Mouse (Mus musculus): ENCODE measurements at regions not wholly inside any gene's neighbourhood (a gene's known extent, or its start where the extent isn't known, plus 50 kb on each side); places are given as distances from the start of the nearest gene placed in this dataset.

DNA sequence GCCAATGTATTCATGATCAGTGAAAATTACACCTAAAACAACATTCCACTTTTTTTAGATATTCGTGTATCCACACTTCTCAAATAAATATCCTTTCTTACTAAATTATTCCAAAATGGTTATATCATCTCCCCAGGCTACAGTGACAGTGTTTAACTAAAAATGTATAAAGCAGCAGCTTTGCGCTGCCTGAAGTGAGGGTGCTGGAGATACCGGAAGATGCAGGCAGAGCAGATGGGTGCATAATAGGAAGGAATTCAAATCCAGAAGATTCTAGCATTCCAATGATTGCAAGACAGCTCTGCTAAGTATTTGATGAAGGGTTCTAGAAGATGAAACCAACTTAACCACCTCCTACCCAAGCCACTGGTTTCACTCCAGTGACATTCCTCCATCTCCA is 516.9 kb upstream of the Vstm2b start:
- Histone ChIP-seq H3K4me3 (ENCODE audit: low read depth, low read length) (no peak overlapping the region), H3K9me3 (ENCODE audit: low read length) (no peaks in the 10 kb centered on the region), H3K27me3 (ENCODE audit: insufficient read depth, low read length) (no peaks in the 10 kb centered on the region), H3K4me1 (ENCODE audit: insufficient read depth) (no peaks in the 10 kb centered on the region), H3K27ac (ENCODE audit: low read depth) (no peak overlapping the region), H3K36me3 (replicated peaks; ENCODE audit: insufficient read depth, low read length) (no peaks in the 10 kb centered on the region), H3K9ac (replicated peaks) (no peak overlapping the region), H3K4me2 (ENCODE audit: low read depth, low read length) (no peak overlapping the region)
- ATAC-seq (no peak), DNase-seq (no peak)
- no peak for TF ChIP-seq CTCF (IDR thresholded peaks at IDR 0.05; ENCODE audit: low read depth)
- WGBS (ENCODE audit: insufficient replicate concordance): 78% methylated on average over 3 of the region's 3 CpGs

GRCm38 (mm10) chr7:40388152-40388551 is 510.0 kb upstream of the Vstm2b start:
- DNase-seq: no peak
- whole genome bisulfite sequencing (ENCODE audit: insufficient replicate concordance): 62% methylated on average over 5 of the region's 5 CpGs
- TF ChIP-seq EP300 (IDR thresholded peaks at IDR 0.05; ENCODE audit: low read depth) (no peak), CTCF (IDR thresholded peaks at IDR 0.05; ENCODE audit: low read depth) (no peak)
- no peak overlapping the region for H3K4me2 ChIP-seq (ENCODE audit: low read depth, low read length)
- H3K27ac ChIP-seq (ENCODE audit: low read depth): no peak overlapping the region
- ATAC-seq: no peak
- no peaks in the 10 kb centered on the region for H3K9me3 ChIP-seq (ENCODE audit: low read length)
- H3K4me1 ChIP-seq (ENCODE audit: insufficient read depth): no peaks in the 10 kb centered on the region
- H3K9ac ChIP-seq (replicated peaks): no peak overlapping the region
- H3K27me3 ChIP-seq (ENCODE audit: insufficient read depth, low read length): no peaks in the 10 kb centered on the region
- no peaks in the 10 kb centered on the region for H3K36me3 ChIP-seq (replicated peaks; ENCODE audit: insufficient read depth, low read length)
- H3K4me3 ChIP-seq (ENCODE audit: low read depth, low read length): no peak overlapping the region

DNA sequence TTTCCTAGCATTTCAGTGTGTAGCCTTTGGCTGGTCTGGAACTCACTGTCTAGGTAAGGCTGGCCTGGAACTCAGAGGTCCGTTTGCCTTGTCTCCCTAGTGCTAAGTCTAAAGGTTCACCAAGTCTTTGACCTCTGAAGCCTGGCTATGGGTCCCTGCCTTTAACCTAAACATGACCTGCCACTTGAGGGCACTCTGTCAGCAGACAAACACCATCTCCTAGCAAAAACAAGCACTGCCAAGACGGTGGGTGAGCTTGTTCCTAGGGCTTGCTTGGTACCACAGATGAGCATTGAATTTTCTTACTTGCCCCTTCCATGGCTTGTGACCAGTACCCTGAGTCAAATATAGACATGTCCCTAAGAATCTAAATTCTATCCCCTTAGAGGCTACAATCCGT is 508.3 kb upstream of the Vstm2b start:
- H3K36me3 ChIP-seq (replicated peaks; ENCODE audit: insufficient read depth, low read length): no peaks in the 10 kb centered on the region
- no peaks in the 10 kb centered on the region for H3K9me3 ChIP-seq (ENCODE audit: low read length)
- no peak for TF ChIP-seq EP300 (IDR thresholded peaks at IDR 0.05; ENCODE audit: low read depth)
- TF ChIP-seq CTCF (IDR thresholded peaks at IDR 0.05; ENCODE audit: low read depth): no peak
- no peaks in the 10 kb centered on the region for H3K27me3 ChIP-seq (ENCODE audit: insufficient read depth, low read length)
- no peak for DNase-seq
- H3K4me3 ChIP-seq (ENCODE audit: low read depth, low read length): no peak overlapping the region
- H3K4me2 ChIP-seq (ENCODE audit: low read depth, low read length): no peak overlapping the region
- H3K4me1 ChIP-seq (ENCODE audit: insufficient read depth): no peaks in the 10 kb centered on the region
- WGBS (ENCODE audit: insufficient replicate concordance): 35% methylated on average over 3 of the region's 3 CpGs
- no peak overlapping the region for H3K9ac ChIP-seq (replicated peaks)
- H3K27ac ChIP-seq (ENCODE audit: low read depth): no peak overlapping the region
- ATAC-seq: no peak

DNA sequence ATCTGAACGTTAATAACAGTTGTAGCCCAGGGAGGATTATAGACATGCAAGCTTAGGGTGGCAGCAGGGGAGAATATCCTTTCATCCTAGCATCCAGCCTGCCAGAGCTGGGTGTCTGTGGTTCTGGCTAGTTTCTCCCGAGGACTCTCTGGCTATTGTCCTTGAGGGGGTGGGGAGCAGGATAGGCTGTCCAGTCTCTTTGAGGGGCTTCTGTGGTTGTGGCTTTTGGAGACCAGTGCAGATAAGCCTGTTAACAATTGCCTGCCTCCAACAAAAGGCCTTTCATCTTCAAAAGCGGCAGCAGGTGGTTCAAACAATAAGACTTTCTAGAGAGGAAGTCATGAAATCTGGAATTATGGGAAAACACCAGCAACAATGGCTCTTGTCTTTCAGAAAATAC is 507.2 kb upstream of the Vstm2b start:
- TF ChIP-seq CTCF (IDR thresholded peaks at IDR 0.05; ENCODE audit: low read depth) (no peak), EP300 (IDR thresholded peaks at IDR 0.05; ENCODE audit: low read depth) (no peak)
- Histone ChIP-seq H3K27me3 (ENCODE audit: insufficient read depth, low read length) (no peaks in the 10 kb centered on the region), H3K27ac (ENCODE audit: low read depth) (no peak overlapping the region), H3K4me2 (ENCODE audit: low read depth, low read length) (no peak overlapping the region), H3K36me3 (replicated peaks; ENCODE audit: insufficient read depth, low read length) (no peaks in the 10 kb centered on the region), H3K9me3 (ENCODE audit: low read length) (no peaks in the 10 kb centered on the region), H3K9ac (replicated peaks) (no peak overlapping the region), H3K4me1 (ENCODE audit: insufficient read depth) (no peaks in the 10 kb centered on the region), H3K4me3 (ENCODE audit: low read depth, low read length) (no peak overlapping the region)
- DNase-seq (no peak), ATAC-seq (no peak)
- 25% methylated on average over 3 of the region's 3 CpGs for WGBS (ENCODE audit: insufficient replicate concordance)

DNA sequence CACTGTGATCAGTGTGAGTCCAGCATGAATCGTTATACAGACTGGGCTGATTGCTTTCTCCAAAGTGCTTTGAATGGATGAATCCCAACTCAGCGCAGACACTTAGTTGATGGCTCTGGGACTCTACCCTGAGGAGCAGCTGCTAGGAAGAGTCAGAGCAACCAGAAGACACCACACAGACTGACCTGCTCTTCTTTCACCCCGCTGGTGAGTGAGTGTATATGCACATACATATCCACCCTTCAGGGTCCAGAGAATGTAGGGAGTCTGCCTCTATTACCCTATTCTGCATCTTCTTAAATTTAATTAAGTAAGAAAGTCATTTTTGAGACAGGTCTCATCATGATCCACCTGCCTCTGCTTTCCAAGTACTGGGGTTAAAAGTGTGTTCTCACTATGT is 506.5 kb upstream of the Vstm2b start:
- no peak overlapping the region for H3K4me3 ChIP-seq (ENCODE audit: low read depth, low read length)
- no peak for ATAC-seq
- 52% methylated on average over 3 of the region's 3 CpGs for WGBS (ENCODE audit: insufficient replicate concordance)

GRCm38 (mm10) chr7:40392207-40392606 is 505.9 kb upstream of the Vstm2b start:
- TF ChIP-seq EP300 (IDR thresholded peaks at IDR 0.05; ENCODE audit: low read depth) (no peak), CTCF (IDR thresholded peaks at IDR 0.05; ENCODE audit: low read depth) (no peak)
- ATAC-seq (no peak), DNase-seq (no peak)
- H3K27me3 ChIP-seq (ENCODE audit: insufficient read depth, low read length): no peaks in the 10 kb centered on the region
- no peaks in the 10 kb centered on the region for H3K36me3 ChIP-seq (replicated peaks; ENCODE audit: insufficient read depth, low read length)
- H3K27ac ChIP-seq (ENCODE audit: low read depth): no peak overlapping the region
- H3K9me3 ChIP-seq (ENCODE audit: low read length): no peaks in the 10 kb centered on the region
- H3K4me3 ChIP-seq (ENCODE audit: low read depth, low read length): no peak overlapping the region
- no peak overlapping the region for H3K4me2 ChIP-seq (ENCODE audit: low read depth, low read length)
- no peaks in the 10 kb centered on the region for H3K4me1 ChIP-seq (ENCODE audit: insufficient read depth)
- 37% methylated on average over 3 of the region's 3 CpGs for WGBS (ENCODE audit: insufficient replicate concordance)
- no peak overlapping the region for H3K9ac ChIP-seq (replicated peaks)

More for the DNA sequence above, 506.5 kb upstream of the Vstm2b start:
- TF ChIP-seq CTCF (IDR thresholded peaks at IDR 0.05; ENCODE audit: low read depth) (no peak), EP300 (IDR thresholded peaks at IDR 0.05; ENCODE audit: low read depth) (no peak)
- no peak for DNase-seq
- no peaks in the 10 kb centered on the region for H3K9me3 ChIP-seq (ENCODE audit: low read length)
- H3K4me2 ChIP-seq (ENCODE audit: low read depth, low read length): no peak overlapping the region
- H3K9ac ChIP-seq (replicated peaks): no peak overlapping the region
- no peaks in the 10 kb centered on the region for H3K4me1 ChIP-seq (ENCODE audit: insufficient read depth)
- no peaks in the 10 kb centered on the region for H3K36me3 ChIP-seq (replicated peaks; ENCODE audit: insufficient read depth, low read length)
- H3K27me3 ChIP-seq (ENCODE audit: insufficient read depth, low read length): no peaks in the 10 kb centered on the region
- no peak overlapping the region for H3K27ac ChIP-seq (ENCODE audit: low read depth)

- no peak for ATAC-seq
- DNase-seq: no peak
- no peaks in the 10 kb centered on the region for H3K36me3 ChIP-seq (replicated peaks; ENCODE audit: insufficient read depth, low read length)
- no peaks in the 10 kb centered on the region for H3K4me1 ChIP-seq (ENCODE audit: insufficient read depth)
- no peak overlapping the region for H3K27ac ChIP-seq (ENCODE audit: low read depth)
- no peak overlapping the region for H3K4me3 ChIP-seq (ENCODE audit: low read depth, low read length)
- no peak overlapping the region for H3K9ac ChIP-seq (replicated peaks)
- no peak overlapping the region for H3K4me2 ChIP-seq (ENCODE audit: low read depth, low read length)
- TF ChIP-seq EP300 (IDR thresholded peaks at IDR 0.05; ENCODE audit: low read depth) (no peak), CTCF (IDR thresholded peaks at IDR 0.05; ENCODE audit: low read depth) (no peak)
- H3K9me3 ChIP-seq (ENCODE audit: low read length): no peaks in the 10 kb centered on the region
- no peaks in the 10 kb centered on the region for H3K27me3 ChIP-seq (ENCODE audit: insufficient read depth, low read length)
- 50% methylated on average over 1 of the region's 1 CpGs for WGBS (ENCODE audit: insufficient replicate concordance)
These were observed 505.4 kb upstream of the Vstm2b start for GRCm38 (mm10) chr7:40392699-40393098.

All from liver, postnatal 0 days (tissue).